Mouse (Mus musculus): Measurements from ENCODE around the gene Tet3.
A peak's percentile ranks its signal among the peaks of the same experiment; 100 is the strongest.

Tet3 gene

GRCm38 (mm10) chr6:83322794-83323193, 136.1 kb downstream of the Tet3 start:
- DNase-seq = no peak

- peak; percentile 44 to 57 for DNase-seq
These were observed 137.0 kb downstream of the Tet3 start for GRCm38 (mm10) chr6:83321927-83322326.

GRCm38 (mm10) chr6:83317108-83317741, 141.7 kb downstream of the Tet3 start:
- peak; percentile 88 for DNase-seq

DNA sequence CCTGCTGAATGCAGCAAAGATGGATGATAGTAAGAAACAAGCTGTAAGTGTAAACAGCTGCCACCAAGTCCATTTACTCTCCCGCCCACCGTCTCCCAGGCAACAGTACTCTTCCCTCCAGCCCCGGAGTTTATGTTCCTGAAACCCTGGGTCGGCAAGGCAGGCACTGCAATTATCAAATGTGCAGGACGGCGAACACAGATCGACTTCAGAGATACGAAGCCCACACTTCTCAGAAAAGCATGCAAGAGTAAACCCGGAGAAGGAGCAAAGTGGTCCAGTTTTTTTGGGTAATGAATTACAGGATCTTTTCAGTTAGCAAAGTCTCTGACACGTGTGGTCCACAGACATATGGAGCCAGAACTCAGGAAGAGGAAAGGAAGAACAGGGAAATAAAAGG, 142.9 kb downstream of the Tet3 start:
- DNase-seq = no peak

- DNase-seq = no peak
These were observed 143.6 kb downstream of the Tet3 start for GRCm38 (mm10) chr6:83315293-83315692.

GRCm38 (mm10) chr6:83312514-83312913, 146.4 kb downstream of the Tet3 start:
- no peak for DNase-seq

Data from B cell, adult 2 months (primary cell).